Mouse (Mus musculus): ENCODE measurements around the gene Cdk6. TPM values are rescaled to one million over a fixed set of nuclear protein-coding genes. Genes with fewer than 3 reads are reported as not detected.

Cdk6 gene
- polyA plus RNA-seq, 1 experiment from 2014 or later = 16.6 TPM

DNA sequence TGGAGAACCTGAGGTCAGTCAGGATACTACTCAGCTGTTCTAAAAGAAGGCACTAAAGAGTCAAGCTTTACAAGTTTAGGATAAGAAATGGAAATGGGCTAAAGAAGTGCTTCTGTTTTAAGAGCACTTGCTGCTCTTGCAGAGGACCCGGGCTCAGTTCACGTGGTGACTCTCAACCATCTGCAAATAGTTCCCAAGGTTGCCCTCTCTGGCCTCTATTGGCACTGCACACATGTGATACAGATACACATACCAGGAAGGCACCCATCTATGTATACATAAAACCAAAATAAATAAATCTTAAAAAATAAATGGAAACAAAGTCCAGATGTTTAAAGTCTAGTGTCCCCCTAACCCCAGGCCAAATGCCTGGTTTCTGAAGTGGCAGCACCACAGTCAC is 233.5 kb downstream of the Cdk6 start:
- WGBS = 98% methylated on average over 2 of the region's 2 CpGs
- Histone ChIP-seq H3K9me3 (ENCODE audit: low read length) (peaks cover 4% of the 10 kb centered on the region; the same call in 1 of the 2 replicates), H3K4me1 (ENCODE audit: insufficient read depth, low read length) (no peaks in the 10 kb centered on the region), H3K27me3 (ENCODE audit: insufficient read depth, low read length) (no peaks in the 10 kb centered on the region), H3K4me3 (ENCODE audit: low read length) (no peak overlapping the region), H3K36me3 (ENCODE audit: insufficient read depth, low read length) (peaks cover 86% of the 10 kb centered on the region), H3K27ac (ENCODE audit: low read length) (no peak overlapping the region), H3K9ac (replicated peaks; ENCODE audit: low read length) (no peak overlapping the region), H3K4me2 (replicated peaks; ENCODE audit: low read depth, low read length) (no peak overlapping the region)
- ATAC-seq (ENCODE audit: low FRiP score, low TSS enrichment) = no peak

GRCm38 (mm10) chr5:3577939-3578338 is 236.7 kb downstream of the Cdk6 start:
- Histone ChIP-seq H3K27ac (ENCODE audit: low read length) (no peak overlapping the region), H3K4me3 (ENCODE audit: low read length) (no peak overlapping the region), H3K4me1 (ENCODE audit: insufficient read depth, low read length) (no peaks in the 10 kb centered on the region), H3K27me3 (ENCODE audit: insufficient read depth, low read length) (no peaks in the 10 kb centered on the region), H3K9ac (replicated peaks; ENCODE audit: low read length) (no peak overlapping the region), H3K36me3 (ENCODE audit: insufficient read depth, low read length) (peaks cover 77% of the 10 kb centered on the region), H3K4me2 (replicated peaks; ENCODE audit: low read depth, low read length) (no peak overlapping the region), H3K9me3 (ENCODE audit: low read length) (peaks cover 4% of the 10 kb centered on the region; the same call in 1 of the 2 replicates)
- whole genome bisulfite sequencing = 88% methylated on average over 2 of the region's 2 CpGs
- no peak for ATAC-seq (ENCODE audit: low FRiP score, low TSS enrichment)

DNA sequence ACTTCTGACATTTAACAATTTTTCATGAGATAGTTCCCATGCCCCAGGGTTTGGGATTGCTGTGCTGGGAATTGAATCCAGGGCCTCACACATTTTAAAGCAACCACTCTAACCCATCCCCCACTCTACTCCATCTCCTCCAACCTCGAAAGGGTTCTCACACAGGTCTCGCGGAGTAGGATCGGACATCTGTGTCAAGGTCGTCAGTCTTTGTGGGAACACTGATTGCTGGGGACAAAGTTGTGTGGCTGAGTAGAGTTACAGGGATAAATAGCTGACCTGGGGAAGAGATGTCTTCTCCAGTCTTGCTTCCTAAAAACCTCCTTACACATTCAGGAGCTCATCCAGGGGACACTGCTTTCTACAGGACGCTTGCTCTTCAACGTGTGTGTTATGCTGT is 237.8 kb downstream of the Cdk6 start:
- ATAC-seq (ENCODE audit: low FRiP score, low TSS enrichment) = no peak
- H3K9me3 ChIP-seq (ENCODE audit: low read length) = peaks cover 4% of the 10 kb centered on the region; the same call in 1 of the 2 replicates
- 94% methylated on average over 7 of the region's 7 CpGs for WGBS
- no peak overlapping the region for H3K4me2 ChIP-seq (replicated peaks; ENCODE audit: low read depth, low read length)
- no peak overlapping the region for H3K27ac ChIP-seq (ENCODE audit: low read length)
- H3K4me3 ChIP-seq (ENCODE audit: low read length) = no peak overlapping the region
- no peaks in the 10 kb centered on the region for H3K27me3 ChIP-seq (ENCODE audit: insufficient read depth, low read length)
- no peaks in the 10 kb centered on the region for H3K4me1 ChIP-seq (ENCODE audit: insufficient read depth, low read length)
- H3K9ac ChIP-seq (replicated peaks; ENCODE audit: low read length) = no peak overlapping the region
- peaks cover 76% of the 10 kb centered on the region for H3K36me3 ChIP-seq (ENCODE audit: insufficient read depth, low read length)

Other genes with a start within 250 kb of the Cdk6 start
- gene Fam133b, start 202.3 kb downstream of the Cdk6 start, polyA plus RNA-seq (2015; fragmentation: Nextera tagmentation; extraction: Ambion mirVana) = 25.2 and 29.3 TPM in 2 replicates
- 2.6 and 2.8 TPM in 2 replicates for gene 1700109H08Rik, start 230.1 kb downstream of the Cdk6 start, polyA plus RNA-seq (2015; fragmentation: Nextera tagmentation; extraction: Ambion mirVana)

All from kidney, embryonic 16.5 days (tissue).